Mouse (Mus musculus): ENCODE data around the gene Fstl1. TPM values are rescaled to one million over a fixed set of nuclear protein-coding genes. Genes with fewer than 3 reads are reported as not detected.

Gene Fstl1
- polyA plus RNA-seq, 1 experiment = 31.4 TPM

DNA sequence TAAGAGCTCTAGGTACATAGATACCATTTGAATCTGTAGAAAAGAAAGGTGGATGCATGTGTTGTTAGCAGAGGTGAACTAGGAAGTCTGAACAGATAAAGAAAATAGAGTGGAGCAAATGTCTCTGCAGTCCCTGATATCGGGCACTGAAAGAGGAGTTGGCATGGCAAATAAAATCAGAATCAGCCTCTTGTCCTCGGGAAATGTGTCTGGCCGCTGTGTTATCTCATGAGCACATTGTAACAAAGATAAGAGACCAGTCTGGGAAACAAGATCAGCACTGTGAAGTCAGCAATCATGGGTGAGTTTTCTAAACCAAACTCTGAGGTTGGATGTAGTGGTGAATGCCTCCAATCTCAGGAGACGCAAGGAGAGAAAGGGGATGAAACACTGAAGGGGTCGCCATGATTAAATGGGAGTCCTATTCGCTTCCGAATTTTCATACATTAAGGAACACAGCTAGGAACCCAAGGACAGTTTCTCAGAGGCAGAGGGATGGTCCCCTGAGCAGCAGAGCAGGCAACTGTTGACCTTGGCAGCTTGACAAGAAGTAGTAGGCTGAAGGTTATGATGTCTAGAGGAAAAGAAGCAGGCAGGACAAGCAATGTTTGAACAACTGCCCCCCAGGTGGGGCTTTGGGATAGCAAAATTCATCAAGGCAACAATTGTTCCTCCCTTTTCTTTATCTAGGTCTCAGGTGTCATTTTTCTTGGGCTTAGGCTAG, 68.7 kb downstream of the Fstl1 start:
- WGBS = 65% methylated on average over 7 of the region's 7 CpGs
- Histone ChIP-seq H3K4me3 (replicated peaks; ENCODE audit: control insufficient read depth, low read depth, low read length) (no peak overlapping the region), H3K27ac (ENCODE audit: control insufficient read depth, insufficient read depth, low read depth, low read length, poor library complexity) (no peak overlapping the region), H3K4me1 (ENCODE audit: control insufficient read depth, insufficient read depth, low read length) (no peaks in the 10 kb centered on the region; the same call in 1 of the 2 replicates)
- TF ChIP-seq CTCF (IDR thresholded peaks at IDR 0.05; ENCODE audit: control insufficient read depth, insufficient read depth, low read length) = no peak
- TF ChIP-seq POLR2A (IDR thresholded peaks at IDR 0.05; ENCODE audit: borderline replicate concordance, control insufficient read depth, low read depth, low read length) = no peak

DNA sequence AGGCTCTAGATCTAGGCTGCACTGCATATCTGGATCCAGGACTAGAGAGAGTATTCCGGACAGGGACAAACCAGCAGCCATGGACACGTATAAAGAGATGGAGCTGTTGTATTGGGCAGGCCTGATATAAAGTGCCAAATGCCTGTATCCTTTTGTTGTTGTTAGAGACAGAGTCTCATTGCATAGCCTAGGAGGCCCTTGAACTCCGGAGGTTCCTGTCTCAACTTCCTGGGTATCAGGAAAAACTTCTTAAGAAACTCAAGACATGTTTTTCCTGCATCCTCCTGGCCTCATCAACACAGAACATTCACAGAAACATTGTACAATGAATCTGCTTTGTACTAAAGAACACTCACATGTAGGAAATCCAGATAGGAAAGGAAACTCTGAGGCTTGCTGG, 70.4 kb downstream of the Fstl1 start:
- TF ChIP-seq POLR2A (IDR thresholded peaks at IDR 0.05; ENCODE audit: borderline replicate concordance, control insufficient read depth, low read depth, low read length) (no peak), CTCF (IDR thresholded peaks at IDR 0.05; ENCODE audit: control insufficient read depth, insufficient read depth, low read length) (no peak)
- 67% methylated on average over 3 of the region's 3 CpGs for WGBS
- H3K27ac ChIP-seq (ENCODE audit: control insufficient read depth, insufficient read depth, low read depth, low read length, poor library complexity) = no peak overlapping the region
- no peaks in the 10 kb centered on the region; the same call in 1 of the 2 replicates for H3K4me1 ChIP-seq (ENCODE audit: control insufficient read depth, insufficient read depth, low read length)
- H3K4me3 ChIP-seq (replicated peaks; ENCODE audit: control insufficient read depth, low read depth, low read length) = no peak overlapping the region

DNA sequence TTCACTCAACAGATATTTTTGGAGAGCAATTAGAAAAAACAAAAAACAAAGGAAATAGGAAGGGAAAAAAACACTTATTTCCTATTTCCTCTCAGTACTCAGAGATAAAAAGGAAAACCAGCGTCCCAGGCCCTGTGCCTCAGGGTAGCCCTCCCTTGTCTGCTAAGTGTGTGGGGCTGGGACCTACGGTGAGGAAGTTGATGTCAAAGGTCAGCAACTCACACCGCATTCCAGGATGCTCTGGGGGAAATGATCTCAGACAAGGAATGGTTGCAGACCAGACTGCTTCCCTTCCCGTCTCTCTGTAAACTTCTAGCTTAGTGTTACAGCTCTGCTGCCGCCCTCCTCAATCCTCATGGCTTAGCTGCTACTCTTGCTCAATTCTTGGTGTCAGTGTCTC, 74.7 kb downstream of the Fstl1 start:
- no peaks in the 10 kb centered on the region; the same call in 1 of the 2 replicates for H3K4me1 ChIP-seq (ENCODE audit: control insufficient read depth, insufficient read depth, low read length)
- TF ChIP-seq CTCF (IDR thresholded peaks at IDR 0.05; ENCODE audit: control insufficient read depth, insufficient read depth, low read length) = no peak
- no peak for TF ChIP-seq POLR2A (IDR thresholded peaks at IDR 0.05; ENCODE audit: borderline replicate concordance, control insufficient read depth, low read depth, low read length)
- H3K27ac ChIP-seq (ENCODE audit: control insufficient read depth, insufficient read depth, low read depth, low read length, poor library complexity) = no peak overlapping the region
- no peak overlapping the region for H3K4me3 ChIP-seq (replicated peaks; ENCODE audit: control insufficient read depth, low read depth, low read length)
- 49% methylated on average over 5 of the region's 5 CpGs for WGBS

DNA sequence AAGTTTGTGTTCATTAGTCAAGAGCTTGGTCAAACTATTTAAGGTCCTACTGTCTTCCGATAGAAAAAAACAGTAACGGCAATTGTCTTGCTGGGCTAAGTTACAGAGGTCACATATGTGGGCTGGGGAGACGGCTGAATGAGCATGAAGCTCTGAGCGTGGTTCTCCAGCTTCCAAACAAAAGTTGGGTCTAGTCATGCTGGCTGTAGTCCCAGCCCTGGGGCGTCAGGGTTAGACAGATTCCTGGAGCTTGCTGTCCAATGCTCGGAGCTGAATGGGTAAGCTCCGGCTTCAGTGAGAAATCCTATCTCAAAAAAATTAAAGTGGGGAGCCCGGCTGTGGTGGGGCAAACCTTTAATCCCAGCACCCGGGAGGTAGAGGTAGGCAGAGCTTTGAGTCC, 76.6 kb downstream of the Fstl1 start:
- no peak overlapping the region for H3K4me3 ChIP-seq (replicated peaks; ENCODE audit: control insufficient read depth, low read depth, low read length)
- H3K27ac ChIP-seq (ENCODE audit: control insufficient read depth, insufficient read depth, low read depth, low read length, poor library complexity) = no peak overlapping the region
- H3K4me1 ChIP-seq (ENCODE audit: control insufficient read depth, insufficient read depth, low read length) = no peaks in the 10 kb centered on the region; the same call in 1 of the 2 replicates
- TF ChIP-seq POLR2A (IDR thresholded peaks at IDR 0.05; ENCODE audit: borderline replicate concordance, control insufficient read depth, low read depth, low read length) = no peak
- no peak for TF ChIP-seq CTCF (IDR thresholded peaks at IDR 0.05; ENCODE audit: control insufficient read depth, insufficient read depth, low read length)
- WGBS = 86% methylated on average over 9 of the region's 9 CpGs

- H3K4me1 ChIP-seq (ENCODE audit: control insufficient read depth, insufficient read depth, low read length) = no peaks in the 10 kb centered on the region; the same call in 1 of the 2 replicates
- no peak for TF ChIP-seq CTCF (IDR thresholded peaks at IDR 0.05; ENCODE audit: control insufficient read depth, insufficient read depth, low read length)
- TF ChIP-seq POLR2A (IDR thresholded peaks at IDR 0.05; ENCODE audit: borderline replicate concordance, control insufficient read depth, low read depth, low read length) = no peak
- no peak overlapping the region for H3K27ac ChIP-seq (ENCODE audit: control insufficient read depth, insufficient read depth, low read depth, low read length, poor library complexity)
- H3K4me3 ChIP-seq (replicated peaks; ENCODE audit: control insufficient read depth, low read depth, low read length) = no peak overlapping the region
- 71% methylated on average over 14 of the region's 14 CpGs for WGBS
These were observed 77.4 kb downstream of the Fstl1 start for GRCm38 (mm10) chr16:37854054-37854453.

DNA sequence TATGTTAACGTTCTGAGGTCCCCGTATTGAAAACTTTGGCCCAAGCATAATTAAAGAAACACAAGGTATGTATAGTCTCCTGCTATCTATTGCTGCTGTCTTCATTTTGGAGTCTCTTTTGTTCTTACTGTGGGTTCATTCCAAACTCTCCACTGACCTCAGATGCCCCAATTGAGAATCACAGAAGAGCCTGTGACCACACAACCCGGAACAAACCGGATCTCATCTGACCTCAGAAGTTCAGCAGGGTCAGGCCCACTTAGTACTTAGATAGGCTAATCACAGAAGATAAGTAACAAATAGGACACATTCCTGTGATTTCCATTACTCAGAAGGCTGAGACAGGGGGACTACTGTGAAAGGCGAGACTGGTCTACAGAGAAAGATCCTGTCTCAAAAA, 77.9 kb downstream of the Fstl1 start:
- Histone ChIP-seq H3K4me1 (ENCODE audit: control insufficient read depth, insufficient read depth, low read length) (no peaks in the 10 kb centered on the region; the same call in 1 of the 2 replicates), H3K27ac (ENCODE audit: control insufficient read depth, insufficient read depth, low read depth, low read length, poor library complexity) (no peak overlapping the region), H3K4me3 (replicated peaks; ENCODE audit: control insufficient read depth, low read depth, low read length) (no peak overlapping the region)
- WGBS = 41% methylated on average over 5 of the region's 5 CpGs
- TF ChIP-seq POLR2A (IDR thresholded peaks at IDR 0.05; ENCODE audit: borderline replicate concordance, control insufficient read depth, low read depth, low read length) (no peak), CTCF (IDR thresholded peaks at IDR 0.05; ENCODE audit: control insufficient read depth, insufficient read depth, low read length) (no peak)

- no peak overlapping the region for H3K4me3 ChIP-seq (replicated peaks; ENCODE audit: control insufficient read depth, low read depth, low read length)
- H3K4me1 ChIP-seq (ENCODE audit: control insufficient read depth, insufficient read depth, low read length) = no peaks in the 10 kb centered on the region; the same call in 1 of the 2 replicates
- TF ChIP-seq POLR2A (IDR thresholded peaks at IDR 0.05; ENCODE audit: borderline replicate concordance, control insufficient read depth, low read depth, low read length) (no peak), CTCF (IDR thresholded peaks at IDR 0.05; ENCODE audit: control insufficient read depth, insufficient read depth, low read length) (no peak)
- 81% methylated on average over 8 of the region's 8 CpGs for WGBS
- H3K27ac ChIP-seq (ENCODE audit: control insufficient read depth, insufficient read depth, low read depth, low read length, poor library complexity) = no peak overlapping the region
These were observed 78.9 kb downstream of the Fstl1 start for GRCm38 (mm10) chr16:37855583-37855982.

DNA sequence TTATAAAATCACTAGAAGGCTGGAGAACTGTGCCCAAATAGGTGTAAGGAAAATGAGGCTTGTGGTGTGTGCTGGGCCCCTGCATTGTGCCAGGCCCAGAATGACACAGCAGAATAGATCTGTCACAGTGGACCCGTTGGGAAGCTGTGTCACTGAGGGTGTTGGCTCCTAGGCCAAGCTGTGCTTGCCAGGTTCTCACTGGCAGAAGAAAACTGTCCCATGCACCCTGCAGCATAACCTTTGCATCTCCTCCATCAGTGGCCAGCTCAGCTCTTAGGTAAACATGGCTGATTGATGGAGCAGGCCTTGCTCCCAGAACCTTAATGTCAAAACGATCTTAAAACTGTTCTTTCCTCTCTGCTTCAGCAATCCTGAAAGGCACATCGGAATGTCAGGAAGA, 79.7 kb downstream of the Fstl1 start:
- Histone ChIP-seq H3K27ac (ENCODE audit: control insufficient read depth, insufficient read depth, low read depth, low read length, poor library complexity) (no peak overlapping the region), H3K4me3 (replicated peaks; ENCODE audit: control insufficient read depth, low read depth, low read length) (no peak overlapping the region), H3K4me1 (ENCODE audit: control insufficient read depth, insufficient read depth, low read length) (no peaks in the 10 kb centered on the region; the same call in 1 of the 2 replicates)
- 47% methylated on average over 3 of the region's 3 CpGs for WGBS
- TF ChIP-seq POLR2A (IDR thresholded peaks at IDR 0.05; ENCODE audit: borderline replicate concordance, control insufficient read depth, low read depth, low read length) (no peak), CTCF (IDR thresholded peaks at IDR 0.05; ENCODE audit: control insufficient read depth, insufficient read depth, low read length) (no peak)
